Mouse (Mus musculus): ENCODE results near the gene Nr1h3.

- TF ChIP-seq CTCF (IDR thresholded peaks at IDR 0.05; ENCODE audit: low read depth, low read length): no peak
- no peak for TF ChIP-seq GATA1 (IDR thresholded peaks at IDR 0.05; ENCODE audit: borderline replicate concordance, low read length)
- no peak for TF ChIP-seq POLR2AphosphoS5 (IDR thresholded peaks at IDR 0.05; ENCODE audit: insufficient replicate concordance, low read depth, low read length)
- TF ChIP-seq TAL1 (conservative IDR thresholded peaks at IDR 0.05; ENCODE audit: low read depth, low read length): no peak
Measured at GRCm38 (mm10) chr2:91198888-91199287, 3.7 kb downstream of the Nr1h3 start.

Measured in G1E (cell line).